Mouse (Mus musculus): Measurements from ENCODE around the gene Sec14l2.
"Not testable (repeated sequence)": the region's sequence is repeated elsewhere in the genome, so short reads cannot be mapped to it uniquely, and the experiment has no call there.

Gene Sec14l2

GRCm38 (mm10) chr11:4133450-4133849, 10.2 kb upstream of the Sec14l2 start:
- DNase-seq (ENCODE audit: low spot score in 2 of 2): no peak

- DNase-seq (ENCODE audit: low spot score in 2 of 2): not testable (repeated sequence)
These were observed 5.2 kb upstream of the Sec14l2 start for GRCm38 (mm10) chr11:4128461-4128860.

- no peak for DNase-seq (ENCODE audit: low spot score in 2 of 2)
These were observed 3.8 kb upstream of the Sec14l2 start for GRCm38 (mm10) chr11:4127059-4127458.

GRCm38 (mm10) chr11:4123922-4124321, 707 bp upstream of the Sec14l2 start:
- peak in 1 of 2 experiments; percentile 31 for DNase-seq (ENCODE audit: low spot score in 2 of 2)

GRCm38 (mm10) chr11:4122226-4122625, 989 bp downstream of the Sec14l2 start:
- no peak for DNase-seq (ENCODE audit: low spot score in 2 of 2)

GRCm38 (mm10) chr11:4121691-4122090, 1.5 kb downstream of the Sec14l2 start:
- DNase-seq (ENCODE audit: low spot score in 2 of 2): no peak

- DNase-seq (ENCODE audit: low spot score in 2 of 2): no peak
These were observed 3.6 kb downstream of the Sec14l2 start for GRCm38 (mm10) chr11:4119635-4120034.

- DNase-seq (ENCODE audit: low spot score in 2 of 2): peak; percentile 29 to 63
These were observed 4.9 kb downstream of the Sec14l2 start for GRCm38 (mm10) chr11:4118081-4118921.

- peak in 1 of 2 experiments; percentile 34 for DNase-seq (ENCODE audit: low spot score in 2 of 2)
These were observed 5.7 kb downstream of the Sec14l2 start for GRCm38 (mm10) chr11:4117372-4118071.

- peak; percentile 39 to 51 for DNase-seq (ENCODE audit: low spot score in 2 of 2)
These were observed 6.6 kb downstream of the Sec14l2 start for GRCm38 (mm10) chr11:4116458-4117141.

- DNase-seq (ENCODE audit: low spot score in 2 of 2): no peak
These were observed 7.8 kb downstream of the Sec14l2 start for GRCm38 (mm10) chr11:4115407-4115806.

- DNase-seq (ENCODE audit: low spot score in 2 of 2): not testable (repeated sequence)
These were observed 8.7 kb downstream of the Sec14l2 start for GRCm38 (mm10) chr11:4114541-4114940.

GRCm38 (mm10) chr11:4113970-4114369, 9.2 kb downstream of the Sec14l2 start:
- no peak for DNase-seq (ENCODE audit: low spot score in 2 of 2)

GRCm38 (mm10) chr11:4113496-4113895, 9.7 kb downstream of the Sec14l2 start:
- DNase-seq (ENCODE audit: low spot score in 2 of 2): no peak

- no peak for DNase-seq (ENCODE audit: low spot score in 2 of 2)
These were observed 10.4 kb downstream of the Sec14l2 start for GRCm38 (mm10) chr11:4112861-4113260.

GRCm38 (mm10) chr11:4112033-4112432, 11.2 kb downstream of the Sec14l2 start:
- no peak for DNase-seq (ENCODE audit: low spot score in 2 of 2)

GRCm38 (mm10) chr11:4108691-4109090, 14.5 kb downstream of the Sec14l2 start:
- DNase-seq (ENCODE audit: low spot score in 2 of 2): no peak

GRCm38 (mm10) chr11:4107901-4108300, 15.3 kb downstream of the Sec14l2 start:
- DNase-seq (ENCODE audit: low spot score in 2 of 2): not testable (repeated sequence)

- DNase-seq (ENCODE audit: low spot score in 2 of 2): no peak
These were observed 17.8 kb downstream of the Sec14l2 start for GRCm38 (mm10) chr11:4105444-4105843.

GRCm38 (mm10) chr11:4104989-4105388, 18.2 kb downstream of the Sec14l2 start:
- no peak for DNase-seq (ENCODE audit: low spot score in 2 of 2)

- DNase-seq (ENCODE audit: low spot score in 2 of 2): no peak
These were observed 19.7 kb downstream of the Sec14l2 start for GRCm38 (mm10) chr11:4103522-4103921.

- no peak for DNase-seq (ENCODE audit: low spot score in 2 of 2)
These were observed 21.4 kb downstream of the Sec14l2 start for GRCm38 (mm10) chr11:4101851-4102250.

Measured in spleen, postnatal 36 days (tissue).